Mouse (Mus musculus) kidney, adult 11 months (tissue): ENCODE results near the gene Phgr1.

Experiments used
- DNase-seq: peaks from one replicate; pipeline ENCODE4 v3.0.0; 2022

Phgr1 gene

DNA sequence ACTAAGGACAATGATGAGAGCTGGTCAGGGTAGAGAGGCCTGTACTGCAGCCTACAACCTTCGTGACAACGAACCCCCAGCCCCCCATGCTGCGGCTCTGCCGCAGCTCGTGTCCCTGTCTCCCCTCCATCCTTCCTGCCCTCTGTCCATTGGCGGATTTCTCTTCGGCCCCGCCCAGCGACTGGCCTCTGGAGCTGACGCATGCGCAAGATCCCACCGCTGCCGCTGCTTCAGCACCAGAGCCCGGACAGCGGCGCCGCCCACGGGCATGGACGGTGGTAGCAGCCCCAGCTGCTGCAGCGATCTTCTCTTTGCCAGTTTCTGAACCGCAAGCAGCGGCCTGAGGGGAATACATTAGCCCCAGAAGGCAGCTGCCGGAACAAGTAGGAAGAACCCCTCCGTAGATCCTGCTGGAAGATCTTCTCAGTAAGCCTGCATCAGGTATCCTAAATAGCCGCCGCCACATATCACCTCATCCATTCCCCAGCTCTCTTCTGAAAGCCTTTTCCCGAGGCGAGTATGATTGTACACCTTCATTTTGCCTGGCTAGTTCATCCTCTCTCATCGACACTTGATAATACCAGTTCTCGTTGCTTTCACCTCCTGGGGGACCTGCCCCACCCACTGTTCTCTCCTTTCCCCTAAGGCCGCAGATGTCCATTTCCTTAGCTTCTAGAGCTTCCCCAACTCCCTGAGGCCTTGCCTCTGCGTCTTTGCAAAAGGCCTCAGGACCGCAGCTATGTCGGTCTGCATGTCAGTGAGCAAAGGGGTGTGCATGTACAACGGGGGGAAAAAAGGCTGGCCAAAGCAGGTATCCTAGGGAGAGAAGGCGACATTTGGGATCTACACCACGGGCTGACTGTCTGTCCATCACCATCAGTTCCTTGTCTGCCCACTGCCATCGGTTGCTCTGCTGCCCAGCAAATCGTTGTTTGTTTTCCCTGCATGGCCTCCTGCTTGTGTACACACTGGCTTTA, 7.2 kb downstream of the Phgr1 start, which contains the start of gene Disp2:
TSS of gene Disp2 (plus strand) at position 216 of the 977 bp plus-strand sequence.
- peak; percentile 90 for DNase-seq

- DNase-seq, result no peak
Observed at GRCm38 (mm10) chr2:118781115-118781514, 8.5 kb downstream of the Phgr1 start.

GRCm38 (mm10) chr2:118782303-118782702, 9.7 kb downstream of the Phgr1 start:
- DNase-seq, result no peak

- DNase-seq, result no peak
Observed at GRCm38 (mm10) chr2:118783093-118783492, 10.5 kb downstream of the Phgr1 start.

GRCm38 (mm10) chr2:118783663-118784062, 11.1 kb downstream of the Phgr1 start:
- DNase-seq, result no peak

GRCm38 (mm10) chr2:118786525-118786924, 14.0 kb downstream of the Phgr1 start:
- DNase-seq, result no peak

- no peak for DNase-seq
Observed at GRCm38 (mm10) chr2:118789501-118789900, 16.9 kb downstream of the Phgr1 start.

DNA sequence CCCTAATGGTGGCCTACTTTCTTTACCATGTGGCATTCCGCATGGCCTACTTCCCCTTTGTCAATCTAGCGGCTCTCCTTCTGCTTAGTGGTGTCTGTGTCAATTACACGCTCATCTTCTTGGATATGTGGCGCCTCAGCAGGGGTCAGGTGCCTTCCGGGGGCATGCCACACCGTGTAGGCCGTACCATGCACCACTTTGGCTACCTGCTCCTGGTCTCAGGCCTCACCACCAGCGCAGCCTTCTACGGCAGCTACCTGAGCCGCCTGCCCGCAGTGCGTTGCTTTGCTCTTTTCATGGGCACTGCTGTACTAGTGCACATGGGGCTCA, 17.6 kb downstream of the Phgr1 start:
- no peak for DNase-seq

GRCm38 (mm10) chr2:118790551-118791525, 18.3 kb downstream of the Phgr1 start:
- peak; percentile 68 for DNase-seq

GRCm38 (mm10) chr2:118791591-118792258, 19.2 kb downstream of the Phgr1 start:
- DNase-seq, result no peak

- no peak for DNase-seq
Observed at GRCm38 (mm10) chr2:118792259-118792613, 19.7 kb downstream of the Phgr1 start.

- DNase-seq, result no peak
Observed at GRCm38 (mm10) chr2:118793636-118794035, 21.1 kb downstream of the Phgr1 start.

DNA sequence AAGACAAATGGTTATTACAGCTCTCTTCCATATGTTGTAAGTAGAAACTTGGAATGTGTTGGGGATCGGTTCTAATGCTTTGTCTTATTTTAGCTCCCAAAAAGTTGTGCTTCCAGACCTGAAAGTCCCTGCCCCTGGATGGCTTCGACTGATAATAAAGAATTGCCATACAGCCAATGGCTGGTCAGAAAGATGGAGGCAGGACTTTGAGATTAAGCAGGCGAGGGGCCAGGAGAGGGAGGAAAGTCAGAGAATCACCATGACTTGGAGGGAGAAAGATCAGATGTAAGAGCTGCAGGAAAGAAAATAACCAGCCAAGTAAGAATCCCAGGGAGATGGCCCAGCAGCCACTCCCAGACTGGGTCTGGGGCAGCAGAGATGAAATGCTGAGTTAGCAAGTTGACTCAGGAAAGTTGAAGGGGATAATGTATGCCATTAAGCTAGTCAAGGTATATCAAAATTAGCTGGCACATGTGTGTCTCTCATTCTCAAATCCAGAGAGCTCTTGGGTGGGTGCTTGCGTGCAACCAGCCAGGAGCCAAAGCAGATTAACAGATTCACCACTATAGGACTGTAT, 30.1 kb downstream of the Phgr1 start:
- no peak for DNase-seq

GRCm38 (mm10) chr2:118804474-118804873, 31.9 kb downstream of the Phgr1 start:
- DNase-seq, result no peak

GRCm38 (mm10) chr2:118805137-118805536, 32.6 kb downstream of the Phgr1 start:
- DNase-seq, result no peak

DNA sequence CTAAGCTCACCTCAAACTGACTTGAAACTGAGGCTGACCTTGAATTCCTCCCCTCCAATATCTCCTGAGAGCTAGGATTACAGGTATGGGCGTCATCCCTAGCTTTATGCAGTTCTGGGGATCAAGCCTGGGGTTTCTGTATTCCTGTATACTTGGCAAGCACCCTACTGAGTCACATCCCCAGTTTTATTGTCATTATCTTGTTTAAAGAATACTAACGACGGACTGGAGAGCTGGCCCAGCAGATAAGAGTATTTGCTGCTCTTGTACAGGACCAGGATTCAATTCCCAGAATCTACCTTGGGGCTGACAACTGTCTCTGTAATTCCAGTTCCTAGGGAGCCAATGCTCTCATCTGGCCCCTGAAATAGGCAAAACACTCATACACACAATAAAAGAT, 33.2 kb downstream of the Phgr1 start:
- no peak for DNase-seq

- DNase-seq, result no peak
Observed at GRCm38 (mm10) chr2:118806860-118807259, 34.3 kb downstream of the Phgr1 start.

- no peak for DNase-seq
Observed at GRCm38 (mm10) chr2:118810861-118811260, 38.3 kb downstream of the Phgr1 start.

GRCm38 (mm10) chr2:118812724-118813123, 40.2 kb downstream of the Phgr1 start:
- DNase-seq, result no peak

GRCm38 (mm10) chr2:118813981-118814836, 41.6 kb downstream of the Phgr1 start, which contains the start of gene Knstrn:
Knstrn (plus strand) TSS chr2:118814003.
- peak; percentile 91 for DNase-seq

DNA sequence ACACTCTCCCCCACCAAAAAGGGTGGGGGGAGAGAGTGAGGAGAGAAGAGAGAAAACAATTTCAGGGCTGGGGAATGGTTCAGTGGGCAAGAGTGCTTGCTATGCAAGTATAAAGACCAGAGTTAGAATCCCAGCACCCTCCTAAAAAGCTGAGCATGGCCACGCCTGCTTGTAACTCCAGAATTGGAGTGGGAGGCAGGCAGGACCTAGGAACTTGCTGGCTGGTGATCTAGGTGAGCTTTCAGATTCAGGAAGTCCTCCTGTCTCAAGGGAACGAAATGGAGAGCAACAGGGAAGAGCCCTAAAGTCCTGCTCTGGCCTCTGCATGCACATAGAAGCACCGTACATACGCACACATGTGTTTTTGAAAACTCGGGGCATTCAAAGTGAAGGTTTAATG, 50.2 kb downstream of the Phgr1 start:
- no peak for DNase-seq
